Mouse (Mus musculus): ENCODE results near the gene Hmga1.

Gene Hmga1

DNA sequence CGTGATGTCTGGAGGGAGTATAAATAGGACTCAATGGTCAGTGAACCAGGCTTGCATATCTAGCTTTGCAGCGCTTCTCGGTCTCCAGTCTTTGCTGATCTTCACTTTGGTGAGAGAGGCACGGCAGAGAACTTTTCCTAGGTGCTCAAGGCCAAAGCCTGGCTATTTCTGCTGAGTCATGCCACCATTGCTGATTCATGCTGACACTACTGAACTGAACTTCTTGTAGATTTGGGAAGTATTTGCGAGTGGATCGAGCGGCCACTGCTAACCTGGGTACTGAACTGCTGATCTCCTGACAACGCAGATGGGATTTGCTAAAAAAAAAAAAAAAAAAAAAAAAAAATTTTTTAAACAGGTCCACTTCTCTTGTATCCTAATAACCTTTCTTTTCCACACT, 24.2 kb upstream of the Hmga1 start:
- no peak for DNase-seq

DNA sequence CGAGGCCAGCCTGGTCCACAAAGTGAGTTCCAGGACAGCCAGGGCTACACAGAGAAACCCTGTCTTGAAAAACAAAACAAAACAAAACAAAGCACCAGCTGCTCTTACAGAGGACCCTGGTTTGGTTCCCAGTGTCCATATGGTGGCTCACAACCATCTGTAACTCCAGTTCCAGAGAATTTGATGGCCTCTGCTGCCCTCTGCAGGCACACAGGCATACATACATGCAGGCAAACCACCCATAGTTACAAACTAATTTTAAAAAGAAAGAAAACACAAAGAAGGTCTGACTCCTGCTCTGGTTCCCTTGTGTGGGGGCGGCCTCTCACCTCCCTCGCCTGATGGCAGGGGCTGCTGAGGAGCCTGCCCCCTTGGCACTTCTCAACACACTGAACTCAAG, 22.9 kb upstream of the Hmga1 start:
- no peak for DNase-seq

DNA sequence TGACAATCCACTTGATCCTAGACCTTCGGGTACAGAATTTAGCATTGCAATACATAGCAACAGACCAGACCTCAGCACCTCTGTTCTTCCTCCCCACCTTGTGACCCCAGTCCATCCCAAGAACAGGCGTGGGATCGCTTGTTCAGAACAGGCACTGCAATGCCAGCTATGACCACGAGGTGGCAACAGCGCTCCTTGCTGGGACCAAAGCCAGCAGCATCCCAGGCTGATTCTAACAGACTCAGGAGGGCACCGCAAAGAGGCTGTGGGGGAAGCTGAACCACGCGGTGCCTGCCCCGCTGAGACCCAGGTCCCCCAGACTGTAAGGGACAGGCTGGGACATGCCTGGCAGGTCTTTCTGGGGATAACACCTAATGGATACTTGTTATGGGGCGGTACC, 21.6 kb upstream of the Hmga1 start:
- DNase-seq: peak; percentile 75

DNA sequence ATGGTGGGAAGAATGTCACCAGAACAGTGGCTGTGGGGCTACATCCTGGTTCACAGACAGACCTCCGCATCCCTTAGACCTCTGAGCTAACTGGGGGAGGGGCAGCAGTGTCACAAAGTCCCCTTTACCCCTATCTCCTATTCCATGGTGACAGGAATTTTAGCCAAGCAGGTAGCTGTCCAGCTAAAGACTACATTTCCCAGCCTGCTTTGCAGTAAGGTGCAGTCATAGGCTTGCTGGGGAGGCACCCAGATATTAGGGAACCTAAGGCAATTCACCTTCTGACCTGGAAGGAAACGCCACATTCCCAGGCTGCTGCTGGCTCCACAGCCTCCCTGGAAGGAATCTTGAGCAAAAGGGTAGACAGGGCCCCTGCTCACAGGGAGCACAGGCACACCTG, 15.0 kb upstream of the Hmga1 start:
- DNase-seq: no peak

DNA sequence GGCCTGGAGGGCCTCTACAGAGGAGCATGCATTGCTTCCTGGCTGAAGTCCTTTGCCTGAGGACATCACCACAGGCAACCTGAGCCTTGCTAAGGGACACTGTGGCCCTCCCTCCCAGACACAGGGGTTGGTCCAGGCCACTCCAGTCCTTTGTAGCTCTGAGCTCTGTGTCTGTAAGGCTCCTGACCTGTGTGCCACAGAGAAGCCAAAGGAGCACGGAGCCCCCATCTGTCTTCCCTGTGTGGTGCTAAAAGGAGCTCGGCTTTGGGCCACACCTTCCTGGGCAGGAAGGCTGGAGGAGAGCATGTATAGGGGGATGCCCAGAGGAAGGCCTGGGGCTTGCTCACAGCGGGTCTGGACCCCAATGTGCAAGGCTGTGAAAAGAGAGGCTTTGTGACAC, 14.3 kb upstream of the Hmga1 start:
- DNase-seq: no peak

DNA sequence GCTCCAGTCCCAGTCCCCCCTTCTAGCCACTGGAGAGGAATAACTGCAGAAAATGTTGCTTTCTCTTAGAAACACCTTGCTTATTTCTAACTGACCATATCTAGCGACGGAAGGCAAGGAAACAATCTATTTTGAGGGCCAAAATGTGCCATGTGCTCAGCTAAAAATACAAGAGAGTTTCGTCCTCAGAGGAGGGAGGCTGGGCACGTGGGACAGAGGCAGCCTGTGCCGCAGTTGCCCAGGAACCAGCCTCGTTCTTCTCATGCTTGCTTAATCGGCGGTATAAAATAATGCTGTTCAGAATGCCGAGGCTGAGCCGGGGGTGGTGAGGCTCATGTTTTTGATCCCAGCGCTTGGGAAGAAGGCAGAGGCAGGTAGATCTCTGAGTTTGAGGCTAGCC, 11.7 kb upstream of the Hmga1 start:
- no peak for DNase-seq

DNA sequence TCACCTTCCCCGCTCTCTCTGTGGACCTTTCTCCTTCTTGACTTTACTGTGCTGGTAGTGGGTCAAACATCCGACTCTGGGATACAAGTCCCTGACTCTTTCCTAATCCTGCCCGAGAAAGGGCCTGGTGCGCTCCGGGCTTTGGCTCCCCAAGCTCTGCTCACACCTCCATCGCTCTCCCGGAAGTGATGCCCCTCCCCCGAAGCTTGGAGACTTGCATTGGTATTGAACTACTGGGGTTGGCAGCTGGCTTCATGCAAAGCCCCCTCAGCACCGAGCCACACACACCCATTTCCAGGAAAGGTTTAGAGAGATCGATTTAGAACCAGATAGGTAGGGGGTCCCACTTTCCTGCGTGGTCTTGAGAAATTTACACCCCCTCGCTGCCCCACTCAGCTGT, 10.3 kb upstream of the Hmga1 start:
- no peak for DNase-seq

DNA sequence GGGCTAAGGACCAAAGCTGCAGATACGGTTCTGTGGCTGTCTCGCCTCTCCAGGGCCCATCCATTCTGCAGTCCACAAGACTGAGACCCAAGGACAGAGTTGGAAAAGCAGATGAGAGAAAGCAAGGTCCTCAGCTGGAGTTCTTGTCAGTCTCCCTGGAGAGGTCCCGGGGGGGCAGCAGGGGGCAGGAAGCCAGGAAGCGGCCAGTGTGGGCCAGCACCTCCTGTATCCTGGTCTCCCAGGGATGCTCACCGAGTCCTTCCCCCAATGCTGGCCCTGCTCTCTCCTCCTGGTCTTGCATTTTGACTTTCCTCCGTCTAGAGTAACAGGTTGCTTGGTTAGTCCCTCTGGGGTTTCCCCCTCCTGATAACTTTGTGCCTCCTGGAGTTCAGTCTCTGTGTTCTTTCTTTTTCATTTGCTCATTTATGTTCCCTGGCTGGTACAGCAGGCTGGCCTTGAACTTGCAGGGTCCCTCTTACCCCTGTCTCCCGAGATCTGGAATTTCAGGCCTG, 9.7 kb upstream of the Hmga1 start:
- no peak for DNase-seq

DNA sequence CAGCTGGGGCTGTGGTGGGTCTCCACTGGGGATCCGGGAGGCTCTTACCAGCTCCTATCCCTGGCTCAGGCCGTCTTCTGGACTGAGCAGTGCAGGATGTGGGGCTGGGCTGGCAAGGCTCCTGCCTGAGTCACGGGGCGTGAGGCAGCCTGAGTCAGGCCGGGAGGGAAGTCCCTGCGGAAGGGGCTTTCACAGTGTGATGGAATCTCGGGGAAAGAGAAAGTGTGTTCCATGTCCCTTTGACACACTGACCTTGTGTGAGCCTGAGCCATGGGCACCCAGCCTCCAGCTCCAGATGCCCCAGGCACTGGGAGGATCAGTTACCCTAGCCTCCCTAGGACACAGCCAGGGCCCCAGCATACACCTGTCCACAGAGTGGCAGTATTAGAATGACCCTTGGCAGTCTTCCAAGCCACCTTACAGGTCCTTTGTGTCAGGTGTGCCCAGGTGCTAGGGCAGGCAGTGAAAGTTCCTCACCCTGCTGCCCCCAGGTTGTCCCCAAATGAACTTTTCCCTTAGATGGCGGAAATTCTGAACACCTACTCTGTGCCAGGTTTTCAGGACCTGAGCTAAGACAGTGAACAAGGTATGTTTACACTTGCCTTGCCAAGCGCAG, 8.9 kb upstream of the Hmga1 start:
- DNase-seq: no peak

DNA sequence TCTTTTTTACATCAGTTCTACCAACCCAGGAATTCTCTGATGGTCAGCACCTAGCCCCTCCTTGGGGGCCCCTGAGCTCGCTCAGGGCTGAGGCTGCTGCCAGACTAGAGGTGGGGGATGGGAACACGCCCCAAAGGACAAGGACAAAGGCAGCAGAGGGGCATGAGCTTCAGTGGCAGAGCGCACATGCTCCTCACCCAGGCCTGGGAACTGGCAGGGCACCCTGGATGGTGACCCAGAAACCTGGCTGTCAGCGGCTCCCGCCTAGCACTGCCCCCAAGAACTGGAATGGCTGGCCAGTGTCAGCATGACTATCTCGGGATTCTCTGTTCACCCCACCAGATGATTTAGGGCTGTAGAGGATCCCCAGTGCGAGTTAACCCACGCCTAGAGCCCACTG, 7.1 kb upstream of the Hmga1 start:
- DNase-seq: no peak

DNA sequence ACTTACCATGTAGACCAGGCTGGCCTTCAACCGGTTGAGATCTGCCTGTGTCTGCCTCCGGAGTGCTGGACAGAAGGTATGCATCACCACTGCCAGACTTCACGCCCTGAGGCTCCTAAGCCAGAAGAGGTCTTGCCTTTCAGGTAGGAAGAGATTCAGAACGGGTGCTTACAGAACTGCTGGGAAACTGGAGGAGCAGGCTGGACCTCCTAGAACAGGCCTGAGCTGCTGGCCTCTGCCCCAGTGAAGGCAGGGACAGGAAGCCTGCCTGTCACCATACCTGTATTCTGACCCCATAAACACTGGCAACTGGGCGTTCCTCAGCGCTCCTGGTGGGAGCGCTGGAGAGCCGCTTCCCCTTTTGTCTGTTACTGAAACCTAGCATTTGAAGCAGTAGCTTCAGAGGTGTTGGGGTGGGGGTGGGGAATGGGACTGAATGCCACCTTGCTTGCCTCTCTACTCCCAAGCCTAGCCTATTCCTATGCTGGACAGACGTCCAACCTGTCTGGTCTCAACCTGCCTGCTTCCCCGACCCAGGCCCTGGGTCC, 4.8 kb upstream of the Hmga1 start:
- no peak for DNase-seq

DNA sequence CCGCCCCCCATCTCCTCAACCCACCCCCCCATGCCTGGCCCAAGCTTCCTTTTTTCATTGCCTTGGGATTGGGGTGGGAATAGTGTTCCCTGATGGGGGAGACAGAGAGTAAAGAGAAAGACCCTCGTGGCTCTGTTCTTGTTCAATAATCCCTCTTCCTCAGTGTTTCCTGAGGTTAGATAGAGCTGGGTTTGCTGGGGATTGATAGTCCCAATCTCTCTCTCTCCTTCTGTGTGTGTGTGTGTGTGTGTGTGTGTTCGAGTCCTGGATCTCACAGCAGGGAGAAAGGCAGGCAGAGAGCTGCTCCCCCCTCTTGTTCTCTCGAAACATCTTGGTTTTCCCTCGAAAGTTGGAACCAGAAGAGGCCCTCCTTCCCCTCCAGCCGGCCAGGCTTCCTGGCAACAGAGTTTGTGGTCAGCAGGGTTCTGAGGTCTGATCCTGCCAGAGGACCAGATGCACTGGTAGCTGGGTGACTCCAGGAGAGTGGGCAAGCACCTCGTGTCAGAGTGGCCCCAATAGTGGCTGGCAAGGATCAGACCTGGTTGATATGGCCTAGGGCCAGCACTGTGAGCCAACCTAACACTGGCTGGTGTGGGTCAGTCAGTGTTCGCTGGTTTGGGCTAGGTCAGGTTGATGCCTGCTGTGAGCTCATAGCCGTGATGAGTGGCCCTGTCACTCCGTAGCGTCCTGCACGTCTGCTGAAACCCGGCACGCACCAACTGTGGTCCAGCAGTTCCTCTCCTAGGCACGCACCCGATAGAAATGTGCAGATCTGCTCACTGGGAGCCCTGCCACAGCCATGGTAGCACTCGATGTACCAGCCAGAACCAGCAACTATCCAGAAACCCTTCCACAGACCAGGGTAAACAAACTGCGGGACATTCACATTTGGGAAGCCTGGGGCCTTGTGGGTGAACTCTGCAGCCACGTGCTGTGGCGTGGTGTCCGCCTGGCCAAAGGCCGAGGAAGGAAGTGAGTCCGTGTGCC, 3.8 kb upstream of the Hmga1 start:
- no peak for DNase-seq

DNA sequence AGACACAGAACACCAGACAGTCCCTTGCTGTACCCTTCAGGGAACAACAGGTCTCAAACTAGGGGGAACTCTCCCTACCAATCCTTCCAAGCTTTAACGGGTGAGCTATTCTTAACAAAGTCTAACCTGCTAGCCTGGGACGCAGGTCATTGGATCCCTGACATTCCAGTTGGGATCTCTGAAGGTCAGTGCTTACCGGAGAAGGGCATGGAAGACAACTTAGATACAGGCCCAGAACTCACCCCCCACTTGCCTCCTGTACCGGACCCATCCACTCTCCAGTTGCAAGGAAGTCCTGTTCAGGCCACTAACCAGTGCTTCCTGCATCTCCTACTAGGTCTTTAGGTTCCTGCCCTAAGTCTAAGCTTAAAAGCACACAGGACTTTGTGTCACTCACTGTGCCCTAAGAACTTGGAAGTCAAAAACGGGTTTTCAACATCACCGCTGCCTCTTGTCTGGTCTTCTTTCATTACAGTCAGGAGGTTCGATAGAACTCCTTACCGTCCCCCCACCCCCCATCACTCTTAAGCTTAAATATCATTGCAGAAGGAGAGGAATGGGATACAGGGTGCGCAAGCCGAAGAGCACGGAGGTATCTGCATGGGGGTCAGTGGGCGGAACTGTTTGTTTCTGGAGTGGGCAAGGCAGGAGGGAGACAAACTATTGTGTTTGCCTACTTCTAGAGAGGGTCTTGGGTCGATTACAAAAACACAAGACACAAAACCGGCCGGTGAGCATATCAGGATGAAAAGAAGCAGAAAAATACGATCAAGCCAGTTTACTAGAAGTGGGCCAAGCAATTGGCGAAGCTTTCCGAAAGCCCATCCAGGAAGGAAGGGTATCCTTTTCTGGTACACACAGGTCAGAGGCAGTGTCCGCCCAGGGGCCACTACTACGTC, 2.0 kb upstream of the Hmga1 start:
- no peak for DNase-seq

DNA sequence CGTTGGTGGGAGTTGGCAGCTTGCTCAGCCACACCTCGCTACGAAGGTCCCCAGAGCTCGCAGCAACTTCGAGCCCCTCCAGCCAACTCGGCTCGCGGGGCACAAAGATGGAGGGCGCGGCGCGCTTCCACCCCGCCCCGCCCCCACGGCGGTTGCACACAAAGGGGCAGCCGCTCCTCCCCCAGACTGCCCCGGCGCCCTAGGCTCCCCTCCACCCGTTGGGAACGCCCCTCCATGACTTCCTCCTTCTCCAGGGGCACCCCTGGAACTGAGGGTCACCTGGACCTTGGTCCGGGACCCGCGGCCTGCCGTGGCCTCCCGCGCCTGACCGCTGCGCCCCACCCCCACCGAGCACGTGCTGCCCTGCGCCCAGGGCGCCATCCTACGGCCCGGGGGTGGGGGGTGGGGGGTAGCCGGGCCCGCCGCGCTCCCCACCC, 1.2 kb upstream of the Hmga1 start:
- peak; percentile 42 for DNase-seq

DNA sequence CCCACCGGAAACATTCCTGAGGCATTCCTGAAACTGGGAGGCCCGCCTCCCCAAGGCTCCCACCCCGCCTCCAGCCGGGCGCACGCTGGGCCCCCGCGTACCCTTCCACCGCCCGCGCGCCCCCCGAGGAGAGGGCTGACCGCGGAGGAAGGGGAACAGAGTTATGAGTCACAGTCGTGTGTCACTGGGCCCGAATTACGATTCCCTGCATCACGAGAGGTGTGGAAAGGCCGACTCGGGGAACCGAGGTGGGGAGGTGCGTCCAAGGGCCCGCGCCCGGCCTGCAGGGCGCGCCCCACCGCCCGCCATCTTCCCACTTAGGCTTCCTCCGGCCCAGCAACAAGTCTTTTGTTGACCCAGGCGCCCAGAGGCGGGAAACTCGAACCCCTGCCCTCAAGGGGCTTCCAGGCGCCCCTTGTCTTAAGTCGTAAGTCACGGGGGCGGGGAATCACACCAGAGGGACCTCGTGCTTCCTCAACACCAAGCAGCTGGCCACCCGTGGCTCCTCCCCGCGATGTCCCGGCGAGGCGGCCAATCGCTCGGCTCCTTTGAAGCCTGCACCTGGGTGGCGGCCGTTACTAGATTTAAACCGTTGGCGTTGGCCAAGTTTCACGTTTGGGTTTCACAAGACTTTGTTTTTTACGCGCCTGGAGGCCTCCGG, 655 bp upstream of the Hmga1 start:
- peak; percentile 73 for DNase-seq

DNA sequence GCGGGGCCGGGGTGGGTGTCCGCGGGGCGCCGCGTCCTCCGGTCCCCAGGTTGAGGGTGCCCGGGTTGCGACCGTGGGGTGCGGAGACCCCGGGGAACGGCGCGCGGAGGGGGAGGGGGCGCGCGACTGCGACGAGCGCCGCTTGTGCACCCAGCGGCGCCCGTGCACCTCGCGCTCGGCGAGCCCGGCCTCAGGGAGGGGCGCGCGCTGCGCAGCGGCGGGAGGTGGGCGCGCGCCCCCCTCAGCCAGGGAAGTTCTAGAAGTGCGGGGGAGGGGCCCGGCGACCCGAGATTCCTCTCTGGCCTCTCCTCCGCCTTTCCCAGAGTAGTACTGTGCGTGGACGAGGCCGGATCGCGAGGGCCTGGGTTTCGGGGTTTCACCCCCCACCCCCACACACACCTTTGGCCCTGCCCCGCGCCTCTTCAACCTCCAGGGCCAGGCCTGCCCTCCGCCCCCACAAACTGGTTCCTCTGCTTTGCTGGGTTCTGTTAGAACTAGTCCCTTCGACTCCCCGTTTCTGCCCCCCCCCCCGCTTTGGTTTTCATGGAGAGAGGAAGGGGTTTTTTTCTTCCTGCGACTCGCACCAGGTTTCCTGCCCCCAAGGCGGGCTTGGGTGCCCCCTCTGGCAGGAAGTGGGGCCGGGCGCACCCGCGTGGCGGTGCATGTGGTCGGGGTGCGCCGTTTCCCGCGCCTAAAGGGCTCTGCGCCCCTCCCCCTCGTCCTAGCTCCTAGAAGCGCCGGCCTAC, 1.1 kb downstream of the Hmga1 start:
- no peak for DNase-seq

DNA sequence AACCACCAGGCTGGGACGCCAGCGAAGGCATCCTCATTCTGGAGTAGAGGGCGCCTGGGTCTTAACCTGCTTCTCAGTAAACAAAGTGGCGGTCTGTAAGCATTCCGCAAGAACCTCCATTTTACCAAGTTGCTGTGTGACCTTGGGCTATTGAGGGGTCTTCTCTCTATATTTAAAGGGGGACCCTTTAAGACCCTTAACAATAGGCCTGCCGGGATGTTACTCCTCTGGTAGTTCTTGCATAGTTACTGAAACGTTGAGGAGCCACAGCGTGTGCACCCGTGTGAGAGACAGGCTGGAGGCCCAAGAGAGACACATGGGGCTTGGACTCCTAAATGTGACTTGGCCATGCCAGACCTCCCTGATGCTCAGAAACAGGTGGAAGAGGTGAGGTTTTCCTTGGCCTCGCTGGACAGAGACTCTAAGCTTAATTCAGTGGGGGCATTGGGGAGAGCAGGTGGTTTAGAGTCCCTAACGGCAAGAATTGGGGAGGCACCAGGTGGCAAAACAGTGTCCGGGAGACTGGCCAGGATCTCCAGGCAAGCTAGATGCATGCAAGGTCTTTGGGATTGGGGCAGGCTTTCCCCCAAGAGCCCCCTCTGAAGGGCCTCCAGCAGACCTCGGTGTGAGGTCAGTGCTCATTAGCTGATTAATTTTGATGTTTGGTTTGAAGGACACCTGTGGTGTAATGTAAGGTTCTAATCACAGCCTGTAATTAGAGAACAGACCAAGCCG, 1.8 kb downstream of the Hmga1 start:
- DNase-seq: no peak

DNA sequence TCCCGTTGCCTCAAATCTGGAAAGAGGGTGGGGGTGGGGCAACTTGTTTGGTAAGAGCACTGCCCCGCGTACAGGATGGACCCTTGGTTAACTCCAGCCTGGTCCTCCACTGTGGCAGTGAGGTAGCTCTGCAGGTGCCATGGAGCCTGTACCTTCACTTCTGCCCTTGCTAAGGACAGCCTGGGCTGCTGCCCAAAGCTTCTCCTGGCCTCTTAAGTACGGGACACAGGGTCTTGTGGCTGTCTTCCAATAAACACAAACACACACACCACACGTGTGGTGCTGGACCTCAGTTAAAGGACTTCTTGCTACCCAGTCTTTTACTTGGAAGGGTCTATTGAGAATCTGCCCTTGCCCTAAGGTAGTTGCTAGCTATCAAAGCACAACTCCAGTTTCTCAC, 2.5 kb downstream of the Hmga1 start:
- no peak for DNase-seq

DNA sequence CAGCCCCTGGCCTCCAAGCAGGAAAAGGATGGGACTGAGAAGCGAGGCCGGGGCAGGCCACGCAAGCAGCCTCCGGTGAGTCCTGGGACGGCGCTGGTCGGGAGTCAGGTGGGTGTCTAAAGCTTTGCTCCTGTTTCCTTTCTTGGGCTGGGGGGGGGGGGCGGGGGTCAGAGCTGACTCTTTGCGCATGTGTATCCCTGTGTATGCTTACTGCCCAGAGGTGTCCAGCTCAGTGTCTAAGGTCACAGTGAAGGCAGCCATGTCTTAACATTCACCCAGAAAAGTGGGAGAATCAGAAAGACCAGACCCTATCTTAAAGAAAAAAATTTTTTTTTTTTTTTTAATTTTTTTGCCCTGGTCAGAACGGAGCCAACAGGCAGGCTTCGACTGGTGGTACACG, 3.3 kb downstream of the Hmga1 start:
- no peak for DNase-seq

DNA sequence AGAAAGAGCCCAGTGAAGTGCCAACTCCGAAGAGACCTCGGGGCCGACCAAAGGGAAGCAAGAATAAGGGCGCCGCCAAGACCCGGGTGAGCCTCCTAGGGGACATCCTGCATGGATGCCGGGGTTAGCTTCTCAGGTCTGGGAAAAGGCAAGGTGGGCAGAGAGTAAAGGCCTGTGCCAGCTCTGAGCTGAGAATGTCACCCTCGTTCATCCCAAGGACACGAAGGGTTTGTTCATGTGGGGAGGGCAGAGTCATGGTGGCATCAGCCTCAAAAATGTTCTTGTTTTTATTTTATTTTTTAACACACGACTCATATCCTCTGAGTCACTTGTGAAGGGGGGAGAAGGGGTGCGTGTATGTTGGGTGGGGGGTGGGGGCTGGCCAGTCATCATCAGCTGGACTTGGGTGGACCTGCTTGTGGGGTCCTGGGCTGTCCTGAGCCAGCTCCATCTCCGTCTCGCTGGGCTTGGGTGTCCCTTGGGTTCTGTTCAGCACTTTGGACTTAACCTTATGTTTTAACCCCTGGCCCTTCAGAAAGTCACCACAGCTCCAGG, 4.7 kb downstream of the Hmga1 start:
- no peak for DNase-seq

Measured in kidney, adult 11 months (tissue).